Mouse (Mus musculus) megakaryocyte, embryonic 14.5 days (primary cell): Measurements from ENCODE around the gene Muc5ac. TPM values are rescaled to one million over a fixed set of nuclear protein-coding genes. Genes with fewer than 3 reads are reported as not detected.
A peak's percentile ranks its signal among the peaks of the same experiment; 100 is the strongest.

ENCODE experiments used
- H3K27me3 ChIP-seq: replicated peaks from 2 replicates; pipeline ENCODE3; 2012; ENCODE audit warnings: inconsistent platforms
- H3K36me3 ChIP-seq: replicated peaks from 2 replicates; pipeline ENCODE3; 2012; ENCODE audit warnings: low read length, inconsistent platforms, mixed read lengths
- H3K4me1 ChIP-seq: 2 replicates; pipeline ENCODE4 v1.6.1; 2012; ENCODE audit warnings: inconsistent platforms
- H3K4me3 ChIP-seq: replicated peaks from 2 replicates; pipeline ENCODE3; 2012; ENCODE audit warnings: moderate library complexity, mild to moderate bottlenecking, inconsistent platforms
- H3K9me3 ChIP-seq: 2 replicates; pipeline ENCODE4 v1.6.1; 2012; ENCODE audit warnings: inconsistent platforms
- FLI1 ChIP-seq: IDR thresholded peaks from 2 replicates; pipeline ENCODE4 v1.6.1; 2012; ENCODE audit warnings: low read length, inconsistent platforms, mixed read lengths
- GATA1 ChIP-seq: IDR thresholded peaks from 3 replicates; pipeline ENCODE4 v1.6.1; 2012; ENCODE audit warnings: mixed read lengths, low read length, inconsistent platforms, borderline replicate concordance
- polyA plus RNA-seq: library from polyadenylated mRNA; stranded (reverse); fragments of >175 nt; gene quantifications from 2 replicates; pipeline ENCODE4 v1.2.3, GENCODE M21; 2012; ENCODE audit warnings: low replicate concordance; ENCODE audit not compliant: insufficient read depth

Muc5ac gene
- polyA plus RNA-seq, 1 experiment, result not detected

GRCm38 (mm10) chr7:141824398-141824797, 35.6 kb downstream of the Muc5ac start:
- no peak overlapping the region for H3K4me3 ChIP-seq
- peaks cover 56% of the 10 kb centered on the region for H3K4me1 ChIP-seq
- no peak for TF ChIP-seq GATA1
- no peak for TF ChIP-seq FLI1
- peaks cover 4% of the 10 kb centered on the region; the same call in 1 of the 2 replicates for H3K9me3 ChIP-seq
- no peaks in the 10 kb centered on the region for H3K36me3 ChIP-seq
- H3K27me3 ChIP-seq, result peaks cover 75% of the 10 kb centered on the region

- H3K4me3 ChIP-seq, result peak overlapping the region; percentile 76
- peaks cover 11% of the 10 kb centered on the region for H3K27me3 ChIP-seq
- TF ChIP-seq GATA1, result no peak
- no peak for TF ChIP-seq FLI1
- peaks cover 4% of the 10 kb centered on the region; the same call in 1 of the 2 replicates for H3K9me3 ChIP-seq
- H3K36me3 ChIP-seq, result no peaks in the 10 kb centered on the region
- H3K4me1 ChIP-seq, result peaks cover 65% of the 10 kb centered on the region
Measured at GRCm38 (mm10) chr7:141835941-141836340, 47.2 kb downstream of the Muc5ac start.

GRCm38 (mm10) chr7:141836423-141836822, 47.7 kb downstream of the Muc5ac start:
- TF ChIP-seq FLI1, result no peak
- no peak for TF ChIP-seq GATA1
- Histone ChIP-seq H3K36me3 (no peaks in the 10 kb centered on the region), H3K9me3 (peaks cover 4% of the 10 kb centered on the region; the same call in 1 of the 2 replicates), H3K4me3 (peak overlapping the region; percentile 76), H3K27me3 (peaks cover 12% of the 10 kb centered on the region), H3K4me1 (peaks cover 68% of the 10 kb centered on the region)

- Histone ChIP-seq H3K4me3 (peak within 1 kb of the TSS; percentile 62), H3K4me1 (peaks cover 71% of the 10 kb centered on the region), H3K27me3 (peaks cover 30% of the 10 kb centered on the region), H3K36me3 (no peaks in the 10 kb centered on the region), H3K9me3 (no peaks in the 10 kb centered on the region)
- TF ChIP-seq GATA1 (no peak), FLI1 (no peak)
Measured at GRCm38 (mm10) chr7:141838779-141839178, 50.0 kb downstream of the Muc5ac start, which contains the start of gene Muc5b. TSS of gene Muc5b (plus strand) at chr7:141839070.

GRCm38 (mm10) chr7:141840354-141840753, 51.6 kb downstream of the Muc5ac start:
- H3K9me3 ChIP-seq, result no peaks in the 10 kb centered on the region
- H3K27me3 ChIP-seq, result peaks cover 45% of the 10 kb centered on the region
- H3K4me3 ChIP-seq, result no peak overlapping the region
- H3K36me3 ChIP-seq, result no peaks in the 10 kb centered on the region
- H3K4me1 ChIP-seq, result peaks cover 62% of the 10 kb centered on the region
- TF ChIP-seq FLI1 (no peak), GATA1 (no peak)

- peaks cover 57% of the 10 kb centered on the region for H3K27me3 ChIP-seq
Measured at GRCm38 (mm10) chr7:141861046-141861445, 72.3 kb downstream of the Muc5ac start.

More at GRCm38 (mm10) chr7:141861046-141861445, 72.3 kb downstream of the Muc5ac start:
- Histone ChIP-seq H3K4me1 (peaks cover 30% of the 10 kb centered on the region), H3K4me3 (no peak overlapping the region), H3K36me3 (no peaks in the 10 kb centered on the region), H3K9me3 (0 out of 2 replicates have a peak, but pooled peaks cover 4% of the 10 kb centered on the region)
- TF ChIP-seq FLI1, result no peak
- no peak for TF ChIP-seq GATA1

Other genes with a start within 250 kb of the Muc5ac start
- gene Chid1, start 249.1 kb upstream of the Muc5ac start, polyA plus RNA-seq, result 28.4 and 49.7 TPM in 2 replicates
- 22.5 and 22.9 TPM in 2 replicates for gene Ap2a2, start 226.8 kb upstream of the Muc5ac start, polyA plus RNA-seq
- 1.3 and 4.0 TPM in 2 replicates for gene Muc6, start 133.7 kb upstream of the Muc5ac start, polyA plus RNA-seq
- 0.10 and 1.1 TPM in 2 replicates for gene Muc2, start 98.6 kb upstream of the Muc5ac start, polyA plus RNA-seq
- gene Muc5b, start 50.1 kb downstream of the Muc5ac start, polyA plus RNA-seq, result 0.09 and 0.14 TPM in 2 replicates
- gene Tollip, start 129.5 kb downstream of the Muc5ac start, polyA plus RNA-seq, result 31.0 and 40.1 TPM in 2 replicates
- not detected in 2 replicates for gene Brsk2, start 160.8 kb downstream of the Muc5ac start, polyA plus RNA-seq